Mouse (Mus musculus): ENCODE measurements at regions not wholly inside any gene's neighbourhood (a gene's known extent, or its start where the extent isn't known, plus 50 kb on each side); places are given as distances from the start of the nearest gene placed in this dataset.

- 66% methylated on average over 7 of the region's 7 CpGs for WGBS (ENCODE audit: insufficient replicate concordance)
- no peak for ATAC-seq (ENCODE audit: low read depth)
These were observed 121.9 kb upstream of the Agap1 start for GRCm38 (mm10) chr1:89332676-89333075.

GRCm38 (mm10) chr1:89337861-89338260 is 116.7 kb upstream of the Agap1 start:
- H3K4me1 ChIP-seq (replicated peaks): no peaks in the 10 kb centered on the region
- no peak overlapping the region for H3K27ac ChIP-seq
- H3K36me3 ChIP-seq: no peaks in the 10 kb centered on the region
- no peaks in the 10 kb centered on the region for H3K27me3 ChIP-seq
- DNase-seq (no peak), ATAC-seq (ENCODE audit: low read depth) (no peak)
- H3K9ac ChIP-seq: no peak overlapping the region
- 53% methylated on average over 5 of the region's 5 CpGs for WGBS (ENCODE audit: insufficient replicate concordance)
- no peaks in the 10 kb centered on the region for H3K9me3 ChIP-seq (replicated peaks)
- H3K4me2 ChIP-seq: no peak overlapping the region
- no peak overlapping the region for H3K4me3 ChIP-seq (replicated peaks)

More at GRCm38 (mm10) chr1:89332676-89333075, 121.9 kb upstream of the Agap1 start:
- Histone ChIP-seq H3K4me2 (no peak overlapping the region), H3K9me3 (replicated peaks) (no peaks in the 10 kb centered on the region), H3K27ac (no peak overlapping the region), H3K4me3 (replicated peaks) (no peak overlapping the region), H3K27me3 (no peaks in the 10 kb centered on the region), H3K4me1 (replicated peaks) (no peaks in the 10 kb centered on the region), H3K36me3 (no peaks in the 10 kb centered on the region), H3K9ac (no peak overlapping the region)
- DNase-seq: no peak

GRCm38 (mm10) chr1:89342794-89343193 is 111.8 kb upstream of the Agap1 start:
- H3K36me3 ChIP-seq: no peaks in the 10 kb centered on the region
- DNase-seq (no peak), ATAC-seq (ENCODE audit: low read depth) (no peak)
- no peaks in the 10 kb centered on the region for H3K4me1 ChIP-seq (replicated peaks)
- WGBS (ENCODE audit: insufficient replicate concordance): 41% methylated on average over 4 of the region's 4 CpGs
- no peaks in the 10 kb centered on the region for H3K27me3 ChIP-seq
- no peak overlapping the region for H3K4me2 ChIP-seq
- H3K9ac ChIP-seq: no peak overlapping the region
- H3K4me3 ChIP-seq (replicated peaks): no peak overlapping the region
- no peaks in the 10 kb centered on the region for H3K9me3 ChIP-seq (replicated peaks)
- no peak overlapping the region for H3K27ac ChIP-seq

GRCm38 (mm10) chr1:89344546-89344945 is 110.1 kb upstream of the Agap1 start:
- Histone ChIP-seq H3K4me3 (replicated peaks) (no peak overlapping the region), H3K4me2 (no peak overlapping the region), H3K27ac (no peak overlapping the region), H3K9me3 (replicated peaks) (no peaks in the 10 kb centered on the region), H3K27me3 (no peaks in the 10 kb centered on the region), H3K36me3 (no peaks in the 10 kb centered on the region), H3K9ac (no peak overlapping the region), H3K4me1 (replicated peaks) (no peaks in the 10 kb centered on the region)
- 33% methylated on average over 6 of the region's 6 CpGs for WGBS (ENCODE audit: insufficient replicate concordance)
- DNase-seq (no peak), ATAC-seq (ENCODE audit: low read depth) (no peak)

GRCm38 (mm10) chr1:89347341-89347740 is 107.3 kb upstream of the Agap1 start:
- no peak overlapping the region for H3K9ac ChIP-seq
- no peak overlapping the region for H3K27ac ChIP-seq
- no peaks in the 10 kb centered on the region for H3K36me3 ChIP-seq
- no peaks in the 10 kb centered on the region for H3K4me1 ChIP-seq (replicated peaks)
- 58% methylated on average over 3 of the region's 3 CpGs for WGBS (ENCODE audit: insufficient replicate concordance)
- no peaks in the 10 kb centered on the region for H3K9me3 ChIP-seq (replicated peaks)
- no peaks in the 10 kb centered on the region for H3K27me3 ChIP-seq
- no peak for DNase-seq
- H3K4me3 ChIP-seq (replicated peaks): no peak overlapping the region
- no peak overlapping the region for H3K4me2 ChIP-seq
- ATAC-seq (ENCODE audit: low read depth): no peak

- H3K9me3 ChIP-seq (replicated peaks): 0 out of 2 replicates have a peak, but pooled peaks cover 9% of the 10 kb centered on the region
- H3K4me1 ChIP-seq (replicated peaks): no peaks in the 10 kb centered on the region
- no peak for DNase-seq
- 53% methylated on average over 4 of the region's 4 CpGs for WGBS (ENCODE audit: insufficient replicate concordance)
- H3K27me3 ChIP-seq: no peaks in the 10 kb centered on the region
- no peak overlapping the region for H3K9ac ChIP-seq
- H3K36me3 ChIP-seq: no peaks in the 10 kb centered on the region
- H3K4me2 ChIP-seq: no peak overlapping the region
- no peak for ATAC-seq (ENCODE audit: low read depth)
- H3K4me3 ChIP-seq (replicated peaks): no peak overlapping the region
- H3K27ac ChIP-seq: no peak overlapping the region
These were observed 101.7 kb upstream of the Agap1 start for GRCm38 (mm10) chr1:89352936-89353335.

- H3K9me3 ChIP-seq (replicated peaks): 0 out of 2 replicates have a peak, but pooled peaks cover 7% of the 10 kb centered on the region
- no peaks in the 10 kb centered on the region for H3K4me1 ChIP-seq (replicated peaks)
- H3K4me2 ChIP-seq: no peak overlapping the region
- 35% methylated on average over 3 of the region's 3 CpGs for WGBS (ENCODE audit: insufficient replicate concordance)
- no peak overlapping the region for H3K4me3 ChIP-seq (replicated peaks)
- no peak overlapping the region for H3K27ac ChIP-seq
- no peak overlapping the region for H3K9ac ChIP-seq
- DNase-seq: no peak
- H3K36me3 ChIP-seq: no peaks in the 10 kb centered on the region
- no peak for ATAC-seq (ENCODE audit: low read depth)
- no peaks in the 10 kb centered on the region for H3K27me3 ChIP-seq
These were observed 95.3 kb upstream of the Agap1 start for GRCm38 (mm10) chr1:89359257-89359656.

GRCm38 (mm10) chr1:89364547-89365305 is 89.9 kb upstream of the Agap1 start:
- H3K27ac ChIP-seq: no peak overlapping the region
- H3K4me1 ChIP-seq (replicated peaks): no peaks in the 10 kb centered on the region
- no peak overlapping the region for H3K4me3 ChIP-seq (replicated peaks)
- DNase-seq: no peak
- H3K36me3 ChIP-seq: no peaks in the 10 kb centered on the region
- H3K27me3 ChIP-seq: no peaks in the 10 kb centered on the region
- WGBS (ENCODE audit: insufficient replicate concordance): 63% methylated on average over 12 of the region's 12 CpGs
- no peak for ATAC-seq (ENCODE audit: low read depth)
- no peaks in the 10 kb centered on the region for H3K9me3 ChIP-seq (replicated peaks)
- H3K9ac ChIP-seq: no peak overlapping the region
- H3K4me2 ChIP-seq: no peak overlapping the region

- Histone ChIP-seq H3K4me1 (replicated peaks) (no peaks in the 10 kb centered on the region), H3K36me3 (no peaks in the 10 kb centered on the region), H3K9ac (no peak overlapping the region), H3K27me3 (no peaks in the 10 kb centered on the region), H3K27ac (no peak overlapping the region), H3K9me3 (replicated peaks) (no peaks in the 10 kb centered on the region), H3K4me3 (replicated peaks) (no peak overlapping the region), H3K4me2 (no peak overlapping the region)
- DNase-seq (no peak), ATAC-seq (ENCODE audit: low read depth) (no peak)
- 81% methylated on average over 5 of the region's 5 CpGs for WGBS (ENCODE audit: insufficient replicate concordance)
These were observed 87.7 kb upstream of the Agap1 start for GRCm38 (mm10) chr1:89366891-89367290.

- no peaks in the 10 kb centered on the region for H3K27me3 ChIP-seq
- H3K9me3 ChIP-seq (replicated peaks): no peaks in the 10 kb centered on the region
- no peaks in the 10 kb centered on the region for H3K36me3 ChIP-seq
- DNase-seq (no peak), ATAC-seq (ENCODE audit: low read depth) (no peak)
- H3K9ac ChIP-seq: no peak overlapping the region
- no peak overlapping the region for H3K4me3 ChIP-seq (replicated peaks)
- H3K4me1 ChIP-seq (replicated peaks): no peaks in the 10 kb centered on the region
- H3K27ac ChIP-seq: no peak overlapping the region
- no peak overlapping the region for H3K4me2 ChIP-seq
These were observed 80.8 kb upstream of the Agap1 start for GRCm38 (mm10) chr1:89373806-89374205.

- Histone ChIP-seq H3K4me1 (replicated peaks) (no peaks in the 10 kb centered on the region), H3K36me3 (no peaks in the 10 kb centered on the region), H3K27ac (no peak overlapping the region), H3K4me3 (replicated peaks) (no peak overlapping the region), H3K4me2 (no peak overlapping the region), H3K27me3 (no peaks in the 10 kb centered on the region), H3K9ac (no peak overlapping the region), H3K9me3 (replicated peaks) (no peaks in the 10 kb centered on the region)
- 77% methylated on average over 2 of the region's 2 CpGs for WGBS (ENCODE audit: insufficient replicate concordance)
- no peak for ATAC-seq (ENCODE audit: low read depth)
- no peak for DNase-seq
These were observed 80.3 kb upstream of the Agap1 start for GRCm38 (mm10) chr1:89374271-89374670.

GRCm38 (mm10) chr1:89382021-89382420 is 72.6 kb upstream of the Agap1 start:
- H3K4me2 ChIP-seq: no peak overlapping the region
- H3K9ac ChIP-seq: no peak overlapping the region
- no peak overlapping the region for H3K4me3 ChIP-seq (replicated peaks)
- ATAC-seq (ENCODE audit: low read depth) (no peak), DNase-seq (no peak)
- H3K36me3 ChIP-seq: no peaks in the 10 kb centered on the region
- H3K4me1 ChIP-seq (replicated peaks): no peaks in the 10 kb centered on the region
- H3K27me3 ChIP-seq: no peaks in the 10 kb centered on the region
- WGBS (ENCODE audit: insufficient replicate concordance): 55% methylated on average over 6 of the region's 6 CpGs
- H3K9me3 ChIP-seq (replicated peaks): no peaks in the 10 kb centered on the region
- no peak overlapping the region for H3K27ac ChIP-seq

Data from liver, embryonic 13.5 days (tissue).